9 mouse cellular contexts compared by ENCODE assay signal in the genomic region with DNA sequence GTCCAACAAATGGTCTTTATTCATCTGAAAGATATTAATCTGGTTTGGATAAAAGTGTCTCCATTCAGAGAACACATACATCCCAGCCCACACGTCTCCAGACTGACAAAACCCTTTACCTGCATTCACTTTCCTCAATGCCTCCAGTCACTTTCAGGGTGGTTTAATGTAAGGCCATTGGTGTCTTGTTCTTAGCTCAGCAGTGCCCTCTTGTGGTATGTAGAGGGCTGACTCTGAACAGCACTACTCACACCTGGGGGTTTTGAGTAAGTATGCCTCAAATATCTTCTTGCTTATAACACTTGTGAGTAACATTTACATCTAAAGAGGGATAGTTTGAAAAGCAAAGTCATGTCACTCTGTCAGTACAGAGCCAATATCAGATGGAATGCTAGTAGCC.
A peak's percentile ranks its signal among the peaks of the same experiment; 100 is the strongest.
DNase-seq lines count a peak whose midpoint lies in the region; ATAC-seq and TF ChIP-seq lines count a peak whose summit lies in the region.
"Had no signal": no experiment of that assay in that cellular context is flagged by ENCODE, and none has a peak within 500 bp of the region (broad histone marks: within the 10 kb centered on the region; RNA-seq: fewer than 3 reads in every experiment).

No protein-coding gene starts in this region.

- WGBS in forebrain, postnatal 0 days: 5% methylated on average over 1 of the region's 1 CpGs
- WGBS in midbrain, embryonic 12.5 days: 19% methylated on average over 1 of the region's 1 CpGs

- DNase-seq in gastrocnemius, adult 18-20 months (ENCODE audit: low spot score): peak; percentile 17
- no peak for DNase-seq in gastrocnemius, postnatal 4 days (ENCODE audit: low spot score in 2 of 2)
- DNase-seq in 416B (ENCODE audit: low read depth): peak; percentile 64
- DNase-seq in c-Kit-positive CD71-positive TER-119-positive erythroid progenitor cells, embryonic 14.5 days (ENCODE audit: low spot score): peak; percentile 32
- DNase-seq in forebrain, postnatal 0 days: peak; percentile 71
- peak; percentile 56 to 67 for DNase-seq in kidney, postnatal 4 days
- peak; percentile 51 for DNase-seq in thymus, postnatal 4 days

- peak; percentile 77 for TF ChIP-seq CTCF in forebrain, postnatal 0 days (IDR thresholded peaks at IDR 0.05; ENCODE audit: low read depth)

- no peak overlapping the region for H3K4me3 ChIP-seq in forebrain, postnatal 0 days (ENCODE audit: low read depth, low read length)
- no peak overlapping the region for H3K4me3 ChIP-seq in midbrain, embryonic 12.5 days

- H3K27me3 ChIP-seq in forebrain, postnatal 0 days (ENCODE audit: insufficient read depth, low read length): 0 out of 2 replicates have a peak, but pooled peaks cover 2% of the 10 kb centered on the region
- H3K27me3 ChIP-seq in midbrain, embryonic 12.5 days: peaks cover 20% of the 10 kb centered on the region

- no peak overlapping the region for H3K27ac ChIP-seq in forebrain, postnatal 0 days (ENCODE audit: low read depth, low read length)
- H3K27ac ChIP-seq in midbrain, embryonic 12.5 days (replicated peaks): no peak overlapping the region

- H3K4me2 ChIP-seq in forebrain, postnatal 0 days (ENCODE audit: low read depth): no peak overlapping the region
- no peak overlapping the region for H3K4me2 ChIP-seq in midbrain, embryonic 12.5 days (replicated peaks)

- no peak overlapping the region for H3K9ac ChIP-seq in forebrain, postnatal 0 days
- no peak overlapping the region for H3K9ac ChIP-seq in midbrain, embryonic 12.5 days (replicated peaks)

- H3K9me3 ChIP-seq in forebrain, postnatal 0 days (ENCODE audit: low read length): no peaks in the 10 kb centered on the region
- no peaks in the 10 kb centered on the region for H3K9me3 ChIP-seq in midbrain, embryonic 12.5 days

- ATAC-seq in forebrain, postnatal 0 days: 0 out of 2 replicates have a peak, but pooled peaks have one; percentile 49
- ATAC-seq in midbrain, embryonic 12.5 days (ENCODE audit: low FRiP score, low read depth): peak; percentile 62; the same call in 1 of the 2 replicates

- no peaks in the 10 kb centered on the region for H3K4me1 ChIP-seq in forebrain, postnatal 0 days (ENCODE audit: insufficient read depth)
- 0 out of 2 replicates have a peak, but pooled peaks cover 3% of the 10 kb centered on the region for H3K4me1 ChIP-seq in midbrain, embryonic 12.5 days

- no peaks in the 10 kb centered on the region for H3K36me3 ChIP-seq in forebrain, postnatal 0 days (ENCODE audit: insufficient read depth)
- H3K36me3 ChIP-seq in midbrain, embryonic 12.5 days: no peaks in the 10 kb centered on the region
- H3K36me3 ChIP-seq: G1E had no signal

Comparison
In these comparisons a context has a peak if more than half of its experiments do, and no peak if none do; other contexts are left out.
1. DNase-seq: peak in gastrocnemius, adult 18-20 months (single experiment), 416B (single experiment), c-Kit-positive CD71-positive TER-119-positive erythroid progenitor cells, embryonic 14.5 days (single experiment), forebrain, postnatal 0 days (single experiment), kidney, postnatal 4 days (2 of 2) and thymus, postnatal 4 days (single experiment); none in gastrocnemius, postnatal 4 days (0 of 2).